Mouse (Mus musculus) kidney, postnatal 36 days (tissue): Measurements from ENCODE around the gene Gm9732.
"Not testable (repeated sequence)": the region's sequence is repeated elsewhere in the genome, so short reads cannot be mapped to it uniquely, and the experiment has no call there.

Experiments used
- DNase-seq, 2 experiments: peaks; one replicate each; pipeline ENCODE4 v3.0.0; 2021 to 2022; ENCODE audit warnings: mixed read lengths in 2 of 2

Gene Gm9732

DNA sequence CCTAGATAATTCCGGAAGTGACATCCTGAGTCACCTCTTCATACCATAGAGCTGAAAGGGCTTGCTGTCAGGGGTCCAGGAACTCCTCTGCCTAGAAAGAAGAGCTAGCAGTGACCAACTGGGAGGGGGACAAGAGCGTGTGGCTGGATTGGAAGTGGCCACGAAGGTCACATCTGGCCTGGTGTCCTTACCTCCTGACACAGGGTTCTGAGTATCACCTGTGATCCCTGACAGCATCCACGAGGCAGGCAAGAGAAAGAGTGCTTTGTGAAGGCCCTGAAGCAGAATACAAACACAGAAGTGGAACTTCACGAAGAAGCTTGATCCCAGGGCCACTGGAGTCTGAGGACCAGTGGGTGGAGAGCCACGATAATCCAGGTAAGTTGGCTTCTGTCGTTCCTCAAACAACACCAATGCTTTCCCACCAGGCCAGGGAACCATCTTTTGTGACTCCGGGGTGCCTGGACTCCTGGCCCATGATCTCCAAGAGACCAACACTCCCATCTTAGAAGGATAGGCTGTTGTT, at the start of gene Gm9732:
TSS of gene Gm9732 (plus strand) at position 51 of the 526 bp plus-strand sequence.
- DNase-seq = not testable (repeated sequence)

DNA sequence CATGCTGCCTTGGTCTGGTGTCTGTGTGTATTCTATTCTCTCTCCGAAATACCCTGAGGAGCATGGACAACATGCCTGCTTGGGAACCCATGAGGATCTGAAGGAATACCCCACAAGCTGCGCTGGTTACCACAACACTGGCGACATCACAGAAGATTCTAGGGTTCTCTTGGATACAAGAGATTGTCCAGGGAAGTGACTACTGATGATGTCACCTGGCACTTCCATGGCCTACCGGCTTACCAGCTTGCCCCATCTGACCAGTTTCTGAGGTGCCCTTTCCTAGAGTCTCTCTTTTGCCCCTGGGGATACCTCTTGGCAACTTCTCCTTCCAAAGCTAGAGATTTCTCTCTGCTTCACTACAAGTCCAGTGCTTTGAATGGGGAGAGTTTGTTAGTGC, 39.6 kb upstream of the Gm9732 start, which contains the start of gene Gm8122:
TSS of gene Gm8122 (minus strand) at position 101 of the 400 bp plus-strand sequence.
- DNase-seq = not testable (repeated sequence)

DNA sequence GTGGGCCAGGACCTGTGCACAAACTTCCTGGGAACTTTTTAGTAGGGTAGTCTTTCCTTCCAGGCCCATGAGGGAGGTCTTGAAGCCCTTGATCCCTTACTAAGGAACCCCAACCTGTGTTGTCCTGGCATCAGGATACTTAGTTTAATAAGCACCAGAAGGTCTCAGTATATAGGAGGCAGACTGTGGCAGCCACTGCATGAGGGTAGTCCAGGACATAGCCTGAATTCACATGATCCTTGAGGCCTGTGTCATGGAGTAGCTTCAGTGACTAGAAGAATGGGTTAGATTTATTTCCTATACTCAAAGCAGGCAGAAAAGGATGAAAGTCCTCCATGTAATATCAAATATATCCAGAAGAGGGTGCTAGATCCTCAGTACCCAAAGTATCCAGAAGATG, 37.1 kb upstream of the Gm9732 start:
- not testable (repeated sequence) for DNase-seq

DNA sequence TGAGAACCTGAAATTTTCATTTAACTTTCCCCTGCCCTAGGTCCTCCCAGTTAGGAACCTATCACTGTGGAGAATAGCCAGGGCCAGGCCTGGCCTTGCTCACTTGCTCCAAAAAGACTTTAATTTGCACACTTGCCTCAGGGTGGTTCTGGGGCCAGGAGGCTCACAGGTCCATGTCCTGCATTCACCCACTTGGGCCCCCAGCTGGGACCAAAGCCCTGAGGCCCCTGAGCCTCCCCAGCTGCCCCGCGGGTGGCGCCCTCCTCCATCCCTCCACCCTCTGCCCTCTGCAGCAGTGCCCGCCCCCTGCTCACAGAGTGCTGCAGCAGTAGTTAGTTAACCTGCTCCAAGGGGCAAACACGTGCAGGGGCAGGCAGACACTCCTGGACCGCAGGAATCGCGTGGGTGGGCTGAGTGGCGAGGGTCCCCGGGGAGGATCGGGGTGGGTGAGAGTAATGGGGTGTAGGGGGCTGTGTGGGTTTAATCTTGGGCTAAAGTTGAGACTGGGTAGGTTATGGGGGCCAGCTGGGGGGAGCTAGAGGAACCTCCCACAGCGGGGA, 25.1 kb upstream of the Gm9732 start:
- DNase-seq = peak in 1 of 2 experiments; percentile 33

DNA sequence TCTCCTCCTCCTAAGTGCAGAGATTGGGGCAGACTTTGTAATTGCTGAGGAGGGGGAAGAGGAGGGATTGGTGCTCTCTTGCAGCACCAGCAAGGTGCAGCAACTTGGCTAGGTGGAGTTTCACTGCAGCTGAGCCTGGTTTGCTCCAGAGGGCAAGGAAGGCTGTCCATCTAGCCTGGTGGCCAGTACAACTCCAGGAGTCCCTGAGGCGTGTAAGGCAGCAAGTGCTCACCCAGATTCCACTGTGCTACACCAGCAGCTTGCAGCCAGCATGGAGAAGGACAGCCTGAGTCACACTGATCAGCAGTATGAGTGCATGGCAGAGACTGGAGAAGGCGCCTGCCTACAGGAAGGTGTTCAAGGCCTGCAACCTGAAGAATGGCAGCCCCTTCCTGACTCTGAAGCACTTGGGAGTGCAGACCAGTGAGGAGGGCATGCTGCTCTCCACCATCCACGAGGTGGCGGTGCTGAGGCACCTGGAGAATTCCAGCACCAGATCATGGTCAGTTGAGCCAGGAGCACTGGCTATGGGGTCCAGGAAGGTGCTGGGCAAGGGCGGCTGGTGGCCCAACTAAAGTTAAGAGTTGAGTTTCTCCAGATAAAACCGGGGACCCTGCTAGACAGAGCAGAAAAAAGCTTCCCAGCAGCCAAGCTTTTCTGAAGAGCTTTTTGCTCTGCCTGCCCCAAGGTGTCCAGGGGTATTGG, 24.1 kb upstream of the Gm9732 start:
- peak in 1 of 2 experiments; percentile 55 for DNase-seq

DNA sequence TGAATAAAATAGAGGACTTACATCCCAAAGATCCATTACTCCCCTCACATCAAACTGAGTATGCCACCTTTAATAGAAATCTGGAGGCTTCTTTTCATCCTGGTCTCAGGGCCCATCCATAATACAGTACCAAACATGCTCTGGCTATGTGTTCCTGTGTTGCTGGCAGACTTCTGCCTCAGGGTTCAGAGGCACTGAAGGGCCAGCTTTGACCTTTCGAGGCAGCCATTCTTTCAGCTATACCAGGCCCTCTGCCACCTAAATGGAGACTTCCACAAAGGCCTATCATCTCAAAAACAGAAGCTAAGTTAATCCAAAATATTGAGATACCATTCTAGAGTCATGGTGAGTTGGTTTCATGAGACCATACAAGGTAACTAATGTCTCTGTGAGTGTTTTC, 18.3 kb upstream of the Gm9732 start:
- not testable (repeated sequence) for DNase-seq

DNA sequence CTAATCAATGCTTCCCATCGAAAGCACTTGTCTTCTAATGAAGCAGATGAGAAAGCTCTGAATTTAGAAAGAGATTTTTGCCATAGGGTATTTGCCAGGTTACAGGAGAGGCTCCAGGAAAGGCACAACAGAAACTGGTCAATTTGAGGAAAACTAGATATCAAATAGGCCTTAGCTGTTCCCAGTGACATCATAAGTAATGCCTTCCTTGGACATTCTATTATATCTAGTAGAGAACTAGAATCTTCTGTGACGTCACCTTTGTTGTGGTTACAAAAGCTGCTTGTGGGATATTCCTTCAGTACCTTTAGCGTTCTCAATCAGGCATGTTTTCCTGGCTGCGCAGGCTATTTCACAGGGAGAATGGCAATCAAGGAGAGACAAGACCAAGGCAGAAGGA, 16.5 kb upstream of the Gm9732 start, which contains the start of gene Gm8126:
TSS of gene Gm8126 (plus strand) at position 301 of the 400 bp plus-strand sequence.
- DNase-seq = not testable (repeated sequence)

DNA sequence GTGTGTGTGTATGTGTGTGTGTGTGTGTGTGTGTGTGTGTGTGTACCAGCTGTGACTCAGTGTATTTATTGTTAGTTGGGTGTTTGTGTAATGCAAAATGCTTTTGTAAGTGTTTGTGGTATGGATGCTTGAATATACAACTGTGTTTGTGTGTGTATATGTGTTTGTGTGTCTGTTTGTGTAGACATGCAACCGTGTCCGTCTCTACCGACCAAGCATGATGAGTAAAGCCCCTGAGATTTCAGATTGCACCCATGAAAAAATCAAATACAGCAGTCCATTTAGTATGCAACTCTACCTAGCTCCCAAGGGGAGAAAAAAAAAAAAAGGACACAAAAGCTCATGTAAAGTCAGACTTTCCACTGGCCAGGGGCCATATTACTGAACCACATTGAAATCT, 11.4 kb upstream of the Gm9732 start:
- not testable (repeated sequence) for DNase-seq

DNA sequence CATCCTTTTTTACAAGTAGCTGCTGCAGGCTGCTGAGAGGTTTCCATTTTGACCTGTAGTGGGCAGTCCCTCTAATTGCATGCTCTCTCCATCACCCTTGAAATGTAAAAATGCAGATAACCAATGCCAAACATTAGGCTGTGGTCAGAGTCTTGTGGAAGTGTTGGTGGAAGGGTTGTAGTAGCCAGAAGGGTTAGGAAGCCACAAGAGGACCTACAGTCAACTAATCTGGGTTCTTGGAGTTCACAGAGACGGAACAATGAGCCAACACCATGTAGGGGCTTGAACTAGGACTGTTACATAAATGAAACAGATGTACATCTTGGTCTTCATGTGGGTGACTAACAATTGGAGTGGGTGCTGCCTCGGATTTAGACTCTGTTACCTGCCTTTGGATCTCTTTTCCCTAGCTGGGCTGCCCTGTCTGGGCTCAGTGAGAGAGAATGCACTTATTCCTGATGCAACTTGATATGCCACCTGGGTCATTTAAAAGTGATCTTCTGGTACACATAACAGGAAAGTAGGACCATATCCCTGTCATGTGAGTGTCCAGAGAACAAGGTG, 6.2 kb upstream of the Gm9732 start:
- not testable (repeated sequence) for DNase-seq

DNA sequence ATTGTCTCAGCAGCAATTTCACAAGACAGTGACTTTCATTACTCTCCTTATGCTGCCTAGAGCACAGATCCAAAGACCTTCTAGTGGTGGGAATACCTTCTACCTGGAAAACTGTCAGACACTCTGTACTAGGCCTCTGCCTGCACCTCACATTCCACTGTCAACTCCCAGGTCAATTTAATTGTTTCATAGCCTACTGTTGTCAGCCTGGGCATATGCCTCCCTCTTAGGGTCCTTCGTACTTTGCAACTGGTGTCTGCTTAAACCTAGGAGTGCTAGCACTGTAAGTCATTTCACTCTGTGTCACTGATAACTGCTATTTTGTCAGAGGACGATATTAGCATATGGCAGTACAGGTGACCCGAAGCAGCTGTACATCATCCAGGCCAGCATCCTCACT, 5.6 kb upstream of the Gm9732 start:
- DNase-seq = not testable (repeated sequence)

DNA sequence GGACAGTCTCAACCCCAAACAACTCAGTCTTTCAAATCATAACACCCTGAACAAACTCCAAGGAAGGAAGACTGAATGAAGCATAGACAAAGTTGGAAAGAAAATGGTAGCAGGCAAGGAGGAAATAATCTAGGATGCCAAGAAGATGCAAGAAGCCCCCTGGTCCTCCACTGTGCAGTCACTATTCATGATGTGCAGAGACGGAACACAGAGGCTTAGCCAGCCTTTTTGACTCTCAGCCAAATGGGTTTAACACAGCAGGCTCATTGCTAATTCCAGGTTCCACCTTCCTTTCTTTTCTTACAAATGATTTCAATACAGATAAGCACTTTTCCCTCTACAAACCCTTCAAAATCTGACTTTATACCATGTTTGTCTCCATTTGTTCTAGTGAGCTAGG, 1.7 kb upstream of the Gm9732 start:
- DNase-seq = not testable (repeated sequence)

DNA sequence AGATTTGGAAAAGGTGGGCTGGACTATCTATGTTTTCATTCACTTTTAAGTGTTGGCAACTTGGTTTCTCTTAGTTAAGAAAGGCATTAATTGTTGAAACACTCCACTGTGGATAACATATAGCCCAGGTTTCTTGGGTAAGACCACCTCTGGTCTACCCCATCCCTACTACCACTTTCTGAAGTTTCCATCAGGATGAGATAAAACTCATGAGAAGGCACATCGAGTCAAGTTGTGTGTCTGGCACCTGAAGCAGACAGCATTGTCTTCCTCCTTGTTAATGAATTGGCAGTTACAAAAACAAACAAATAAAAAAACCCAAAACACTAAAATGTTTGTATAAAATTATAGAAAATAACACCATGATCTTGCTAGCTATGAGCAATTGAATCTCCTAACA, 916 bp downstream of the Gm9732 start:
- not testable (repeated sequence) for DNase-seq

DNA sequence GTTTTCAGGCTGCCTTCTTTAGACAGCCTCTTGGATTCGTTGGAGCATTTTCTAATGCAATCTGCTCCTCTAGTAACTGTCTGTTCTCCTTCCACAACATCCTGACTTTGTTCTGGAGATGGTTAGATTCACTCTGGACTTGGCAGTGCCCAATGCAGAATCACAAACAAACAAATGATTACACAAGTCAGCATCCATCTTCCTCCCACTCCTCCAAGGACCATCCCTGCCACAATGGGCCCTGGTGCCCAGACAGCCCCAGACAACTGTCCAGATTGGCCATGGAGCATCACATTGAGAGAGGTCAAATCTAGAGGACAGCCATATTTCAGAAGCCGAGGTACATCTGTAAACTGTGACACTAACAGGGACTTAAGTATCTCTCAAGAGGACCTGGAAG, 2.6 kb downstream of the Gm9732 start:
- DNase-seq = not testable (repeated sequence)

DNA sequence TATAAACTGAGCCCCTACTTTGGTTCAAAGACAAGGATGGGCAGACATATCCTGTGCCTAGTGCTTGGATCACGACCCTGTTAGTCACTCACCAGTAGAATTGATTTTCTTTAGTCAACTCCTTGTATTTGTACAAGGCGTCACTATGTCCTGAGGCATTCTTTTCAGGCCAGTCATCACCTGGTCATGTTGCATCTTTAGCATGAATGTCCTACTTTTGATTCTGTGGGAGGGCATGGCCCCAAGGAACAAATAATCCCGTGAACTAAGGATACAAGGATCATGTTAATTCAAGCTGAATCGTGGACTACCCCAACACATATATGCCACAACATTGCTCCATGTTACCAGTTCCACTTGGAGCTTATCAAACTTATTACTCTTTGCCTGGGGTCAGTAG, 3.3 kb downstream of the Gm9732 start:
- not testable (repeated sequence) for DNase-seq

DNA sequence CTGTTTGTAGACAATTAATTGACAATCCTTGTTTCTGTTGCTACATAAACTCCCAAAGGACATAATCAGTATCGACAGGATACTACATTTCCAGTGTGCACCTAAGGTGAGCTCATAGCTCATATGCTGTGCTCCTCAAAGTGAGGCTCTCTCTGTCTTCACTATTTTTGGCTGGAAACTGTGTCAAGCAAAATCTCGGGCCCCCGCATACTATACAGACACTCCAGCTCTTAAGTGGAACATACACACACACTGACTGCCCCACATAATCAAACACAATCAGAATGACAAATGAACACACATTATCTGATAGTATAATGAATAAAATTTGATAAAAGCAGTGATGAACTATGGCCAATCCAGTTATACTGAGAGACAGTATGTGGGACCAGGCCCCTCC, 3.8 kb downstream of the Gm9732 start:
- DNase-seq = not testable (repeated sequence)

DNA sequence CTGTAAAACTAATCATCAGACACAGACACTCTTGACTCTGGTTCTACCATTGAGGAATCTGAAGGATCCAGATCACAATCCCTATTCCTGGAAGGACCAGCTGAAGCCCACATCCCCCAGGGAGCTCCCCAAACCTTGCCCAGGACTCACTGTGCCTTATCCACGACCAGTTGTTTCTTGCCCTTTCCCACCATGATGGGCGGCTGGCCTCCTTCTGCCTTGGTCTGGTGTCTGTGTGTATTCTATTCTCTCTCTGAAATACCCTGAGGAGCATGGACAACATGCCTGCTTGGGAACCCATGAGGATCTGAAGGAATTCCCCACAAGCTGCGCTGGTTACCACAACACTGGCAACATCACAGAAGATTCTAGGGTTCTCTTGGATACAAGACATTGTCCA, 18.7 kb downstream of the Gm9732 start, which contains the start of gene Gm8127:
TSS of gene Gm8127 (minus strand) at position 330 of the 400 bp plus-strand sequence.
- DNase-seq = not testable (repeated sequence)

DNA sequence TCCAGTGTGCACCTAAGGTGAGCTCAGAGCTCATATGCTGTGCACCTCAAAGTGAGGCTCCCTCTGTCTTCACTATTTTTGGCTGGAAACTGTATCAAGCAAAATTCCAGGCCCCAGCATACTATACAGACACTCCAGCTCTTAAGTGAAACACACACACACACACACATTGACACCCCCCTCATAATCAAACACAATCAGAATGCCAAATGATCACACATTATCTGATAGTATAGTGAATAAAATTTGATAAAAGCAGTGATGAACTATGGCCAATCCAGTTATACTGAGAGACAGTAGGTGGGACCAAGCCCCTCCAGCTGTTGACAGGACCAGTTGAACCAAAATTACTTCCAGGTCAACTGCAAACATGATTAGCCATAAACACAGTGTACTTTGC, 44.7 kb downstream of the Gm9732 start:
- not testable (repeated sequence) for DNase-seq

DNA sequence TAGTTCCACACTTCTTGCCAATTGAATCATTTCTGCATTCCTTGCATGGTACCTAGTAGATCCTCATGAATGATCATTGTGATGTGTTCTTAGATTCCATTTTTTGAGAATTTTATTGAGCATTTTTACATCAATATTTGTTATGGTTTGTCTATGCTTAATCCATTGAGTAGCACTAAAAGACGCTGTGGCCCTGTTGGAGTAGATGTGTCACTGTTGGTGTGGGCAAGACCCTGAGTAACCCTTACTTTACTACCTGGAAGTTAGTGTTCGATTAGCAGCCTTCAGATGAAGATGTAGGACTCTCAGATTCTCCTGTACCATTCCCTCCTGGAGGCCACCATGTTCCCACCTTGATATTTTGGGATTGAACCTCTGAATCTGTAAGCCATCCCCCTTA, 53.8 kb downstream of the Gm9732 start:
- not testable (repeated sequence) for DNase-seq

DNA sequence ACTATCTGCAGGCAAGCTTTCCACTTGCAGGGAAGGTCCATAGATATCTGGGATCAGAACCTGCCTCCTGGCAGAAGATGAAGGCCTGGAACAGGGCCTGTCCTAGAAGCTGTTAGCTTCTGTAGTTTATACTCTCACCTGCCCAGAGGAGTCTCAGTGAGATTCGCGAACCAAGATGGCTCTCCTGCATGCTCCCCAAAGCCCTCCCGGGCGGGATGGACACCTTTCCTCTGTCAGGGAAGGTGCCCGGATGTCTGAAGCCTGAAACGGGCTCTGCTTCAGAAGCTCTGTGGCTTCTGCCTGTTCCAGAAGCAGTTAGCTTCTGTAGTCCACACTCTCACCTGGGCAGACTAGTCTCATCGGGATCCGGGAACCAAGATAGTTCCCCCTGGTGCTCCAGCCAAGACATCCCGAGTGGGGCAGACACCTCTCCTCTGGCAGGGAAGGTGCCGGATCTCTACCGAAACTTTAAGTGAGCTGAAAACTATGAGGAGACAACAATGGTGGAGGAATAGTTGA, 56.6 kb downstream of the Gm9732 start:
- DNase-seq = not testable (repeated sequence)

DNA sequence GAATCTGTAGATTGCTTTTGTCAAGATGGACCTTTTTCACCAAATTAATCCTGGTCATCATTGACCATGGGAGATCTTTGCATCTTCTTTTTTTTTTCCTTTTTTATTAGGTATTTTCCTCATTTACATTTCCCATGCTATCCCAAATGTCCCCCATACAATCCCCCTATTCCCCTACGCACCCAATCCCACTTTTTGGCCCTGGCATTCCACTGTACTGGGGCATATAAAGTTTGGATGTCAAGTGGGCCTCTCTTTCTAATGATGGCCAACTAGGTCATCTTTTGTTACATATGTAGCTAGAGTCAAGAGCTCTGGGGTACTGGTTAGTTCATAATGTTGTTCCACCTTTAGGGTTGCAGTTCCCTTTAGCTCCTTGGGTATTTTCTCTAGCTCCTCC, 62.8 kb downstream of the Gm9732 start:
- DNase-seq = not testable (repeated sequence)

DNA sequence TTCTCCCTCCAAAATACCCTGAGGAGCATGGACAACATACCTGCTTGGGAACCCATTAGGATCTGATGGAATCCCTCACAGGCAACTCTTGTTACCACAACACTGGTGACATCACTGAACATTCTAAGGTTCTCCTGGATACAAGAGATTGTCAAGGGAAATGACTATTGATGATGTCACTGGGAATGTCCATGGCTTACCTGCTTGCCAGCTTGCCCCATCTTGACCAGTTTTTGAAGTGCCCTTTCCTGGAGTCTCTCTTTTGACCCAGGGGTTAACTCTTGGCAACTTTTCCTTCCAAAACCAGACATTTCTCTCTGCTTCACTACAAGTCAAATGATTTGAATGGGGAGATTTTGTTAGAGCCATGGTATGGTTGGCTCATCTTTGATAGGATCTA, 72.9 kb downstream of the Gm9732 start, which contains the start of gene 1700001F09Rik:
TSS of gene 1700001F09Rik (minus strand) at position 101 of the 400 bp plus-strand sequence.
- DNase-seq = not testable (repeated sequence)

DNA sequence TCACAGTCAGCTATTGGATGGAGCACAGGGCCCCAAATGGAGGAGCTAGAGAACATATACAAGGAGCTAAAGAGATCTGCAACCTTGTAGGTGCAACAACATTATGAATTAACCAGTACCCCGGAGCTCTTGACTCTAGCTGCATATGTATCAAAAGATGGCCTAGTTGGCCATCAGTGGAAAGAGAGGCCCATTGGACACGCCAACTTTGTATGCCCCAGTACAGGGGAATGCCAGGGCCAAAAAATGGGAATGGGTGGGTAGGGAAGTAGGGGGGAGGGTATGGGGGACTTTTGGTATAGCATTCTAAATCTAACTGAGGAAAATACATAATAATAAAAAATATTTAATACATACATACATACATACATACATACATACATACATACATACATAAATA, 78.1 kb downstream of the Gm9732 start:
- not testable (repeated sequence) for DNase-seq
